Mouse (Mus musculus): ENCODE data around the gene Chrna4.

Chrna4 gene

DNA sequence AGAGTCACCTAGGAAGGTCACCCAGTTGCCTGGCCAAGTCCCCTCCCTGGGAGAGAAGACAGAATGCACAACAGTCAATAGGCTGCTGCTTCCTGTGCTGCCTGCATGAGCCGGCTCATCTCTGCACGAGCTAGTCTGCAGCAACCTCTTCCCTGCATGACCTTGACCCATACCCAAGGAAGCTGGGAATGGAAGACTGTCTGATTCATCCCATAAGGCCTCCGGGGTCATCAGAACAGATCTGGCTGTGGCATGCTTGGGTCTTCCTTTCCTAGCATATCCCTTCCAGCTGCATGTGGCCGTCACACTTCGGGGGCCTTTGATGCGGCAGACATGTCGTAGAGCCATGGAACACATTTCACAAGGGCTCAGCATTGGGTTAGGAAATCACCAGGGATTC, 8.2 kb downstream of the Chrna4 start:
- no peak for DNase-seq

DNA sequence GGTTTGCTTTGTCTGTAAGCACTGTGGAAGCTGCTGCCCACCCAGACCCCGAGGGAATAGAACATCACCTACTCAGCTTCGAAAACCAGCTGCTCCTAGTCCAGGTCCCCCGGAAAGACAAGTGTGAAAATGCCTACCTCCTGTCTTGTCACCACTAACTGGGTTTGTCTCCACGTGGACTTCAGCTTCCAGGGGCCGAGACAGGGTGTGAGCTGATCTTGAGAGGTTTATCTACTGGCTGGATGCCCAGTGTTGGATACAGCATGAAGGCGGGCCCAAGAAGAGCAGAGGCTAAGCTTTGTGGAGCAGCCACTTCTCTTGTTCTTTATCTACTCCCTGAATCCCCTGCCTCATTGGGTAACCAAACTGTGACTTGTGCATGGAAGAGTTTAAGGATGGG, 10.0 kb downstream of the Chrna4 start:
- no peak for DNase-seq

DNA sequence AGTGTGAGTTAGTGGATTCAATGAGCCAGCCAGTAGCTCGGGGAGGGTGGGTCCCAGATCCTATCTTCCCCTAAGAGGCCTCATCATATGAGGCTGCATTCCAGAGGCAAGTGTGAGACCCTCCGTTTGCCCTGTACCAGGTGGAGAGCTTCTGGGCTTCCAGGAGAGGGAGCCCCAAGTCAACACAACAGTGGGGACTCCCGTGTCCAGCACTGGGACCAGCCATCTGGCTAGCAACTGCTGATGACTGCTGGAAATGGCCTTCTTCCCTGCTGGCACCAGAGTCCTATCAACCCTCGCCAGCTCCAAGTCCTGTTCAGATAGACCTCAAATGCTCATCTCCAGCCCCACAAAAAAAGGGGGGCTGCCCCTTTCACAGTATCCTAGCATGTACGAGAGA, 10.9 kb downstream of the Chrna4 start:
- peak in 1 of 2 experiments; percentile 14 for DNase-seq

DNA sequence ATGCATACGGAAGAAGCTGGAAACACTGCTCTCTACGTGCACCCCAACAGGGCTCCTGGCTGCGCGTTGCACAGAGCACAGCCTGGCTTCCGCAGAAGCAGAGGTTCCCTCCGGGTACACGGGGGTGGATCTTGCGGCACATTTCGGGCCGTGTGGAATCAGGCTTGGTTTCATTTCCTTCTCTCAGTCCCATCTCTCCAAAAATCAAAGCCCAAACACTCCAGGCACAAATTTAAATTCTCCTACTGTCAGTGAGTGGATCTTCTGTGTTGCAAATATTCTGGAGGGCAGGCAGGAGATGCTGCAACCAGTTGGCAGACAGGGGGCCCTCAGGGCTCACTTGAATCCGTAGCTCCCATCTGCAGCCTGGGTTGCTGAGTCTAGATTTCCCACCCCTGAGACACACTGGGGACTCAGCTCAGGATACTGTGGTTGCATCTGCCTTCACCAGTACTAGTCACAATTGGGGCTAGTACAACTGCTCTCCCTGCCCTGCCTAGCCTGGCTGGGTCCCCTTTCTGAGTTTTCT, 11.9 kb downstream of the Chrna4 start:
- no peak for DNase-seq

DNA sequence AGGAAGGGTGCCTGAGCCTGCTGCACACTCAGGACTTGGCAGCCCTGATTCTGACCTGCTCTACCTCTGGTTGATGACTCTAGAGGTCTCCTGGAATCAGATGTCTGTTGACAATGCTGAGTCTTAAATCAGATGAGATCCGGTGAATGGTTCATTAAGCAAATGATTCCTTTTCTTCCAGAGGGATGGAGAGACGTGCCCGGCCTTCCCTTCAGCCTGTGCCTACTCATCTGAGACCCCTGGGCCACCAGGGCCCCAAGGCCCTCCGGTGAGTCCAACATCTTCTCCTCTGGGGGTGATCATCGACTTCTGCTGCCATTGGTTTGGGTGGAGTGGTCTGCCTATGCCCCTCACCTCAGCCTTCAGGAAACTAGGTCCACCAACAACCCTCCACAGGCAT, 35.0 kb downstream of the Chrna4 start:
- DNase-seq, result no peak

DNA sequence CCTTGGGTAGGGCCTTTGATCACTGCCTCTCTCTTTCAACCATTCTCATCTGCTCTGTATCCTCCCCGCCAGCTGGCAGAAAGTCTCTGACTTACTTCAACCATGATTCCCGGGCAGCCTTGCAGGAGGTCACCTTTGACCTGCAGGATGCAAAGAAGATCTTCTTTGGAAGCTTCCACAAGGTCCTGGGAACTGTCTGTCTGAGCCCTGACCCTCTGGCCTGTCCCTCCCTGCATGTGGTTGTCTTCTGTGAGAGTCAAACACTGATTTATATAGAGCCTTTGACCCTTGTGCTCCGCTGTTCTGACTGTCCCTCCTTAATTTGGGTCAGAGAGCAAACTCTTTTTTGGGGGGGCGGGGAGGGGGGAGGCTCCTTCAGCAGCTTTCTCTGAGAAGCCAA, 36.3 kb downstream of the Chrna4 start:
- DNase-seq, result no peak

DNA sequence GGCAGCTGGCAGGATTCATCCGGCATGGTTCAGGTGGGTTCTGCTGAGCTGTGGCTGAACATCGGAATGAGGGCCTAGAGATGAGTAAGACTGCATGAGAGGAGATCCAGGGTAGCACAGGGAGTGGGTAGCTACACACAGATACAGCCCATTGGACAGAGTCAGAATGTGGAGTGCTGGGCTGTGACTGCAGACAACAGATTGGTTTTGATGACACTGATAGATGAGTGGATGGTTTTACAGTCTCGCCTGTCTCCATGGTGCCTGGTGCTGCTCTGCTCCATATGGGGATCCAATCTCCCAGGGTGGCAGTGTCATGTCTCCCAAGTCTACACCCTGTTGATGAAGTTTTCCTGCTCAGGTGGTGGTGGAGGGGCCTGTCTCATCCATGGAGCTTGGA, 46.4 kb downstream of the Chrna4 start:
- DNase-seq, result no peak

DNA sequence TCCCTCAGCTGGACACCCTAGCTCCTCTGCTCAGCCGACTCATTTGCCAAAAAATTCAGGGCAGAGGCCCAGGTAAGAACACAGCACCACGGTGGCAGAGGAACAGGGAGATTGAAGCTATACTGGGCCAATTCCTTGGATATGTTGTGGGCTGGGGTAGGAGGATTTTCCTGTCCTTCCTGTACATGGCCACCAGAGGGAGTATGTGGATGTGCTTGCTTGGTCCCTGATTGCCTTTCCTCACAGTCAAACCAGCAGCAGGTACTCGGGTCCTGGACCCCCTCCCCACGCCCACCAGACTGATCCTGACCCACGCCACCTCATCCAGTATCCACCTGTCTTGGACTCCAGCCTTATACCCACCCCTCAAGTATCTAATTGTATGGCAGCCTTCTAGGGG, 46.9 kb downstream of the Chrna4 start:
- DNase-seq, result peak in 1 of 2 experiments; percentile 45

DNA sequence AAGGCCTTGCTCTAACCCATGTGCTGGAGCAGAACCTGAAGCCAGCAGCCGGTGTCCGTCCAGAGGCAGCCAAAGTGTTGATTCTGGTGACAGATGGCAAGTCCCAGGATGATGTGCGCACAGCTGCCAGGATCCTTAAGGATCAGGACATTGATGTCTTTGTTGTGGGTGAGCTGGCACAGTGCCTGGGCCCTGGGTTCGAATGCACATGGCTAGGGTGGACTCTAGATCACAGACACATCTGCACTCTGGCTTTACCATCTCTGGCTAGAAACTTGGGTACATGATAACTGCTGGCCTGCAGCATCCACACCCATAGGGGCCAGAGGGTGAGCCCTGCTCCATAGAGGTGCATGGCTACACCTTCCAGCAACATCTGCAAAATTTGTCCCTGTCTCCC, 47.9 kb downstream of the Chrna4 start:
- DNase-seq, result no peak

DNA sequence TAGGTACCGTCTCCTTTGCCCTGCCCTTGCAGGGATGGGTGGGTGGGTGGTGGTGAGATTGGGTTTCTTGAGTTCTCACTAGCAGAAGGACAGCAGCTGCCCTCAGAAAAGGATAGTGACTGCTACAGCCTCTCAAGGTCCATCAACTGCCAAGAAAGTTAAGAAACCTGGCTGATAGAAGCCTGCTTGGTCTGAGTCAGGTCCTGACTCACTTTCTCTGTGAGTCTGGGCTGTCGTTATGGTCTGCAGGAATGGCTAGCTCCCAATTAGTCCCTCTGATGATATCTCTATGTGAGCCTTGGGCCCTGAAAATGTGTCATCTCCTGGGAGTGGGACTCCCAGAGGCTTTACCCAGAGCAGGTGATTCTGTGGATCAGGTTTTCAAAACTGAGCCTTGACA, 49.0 kb downstream of the Chrna4 start:
- no peak for DNase-seq

DNA sequence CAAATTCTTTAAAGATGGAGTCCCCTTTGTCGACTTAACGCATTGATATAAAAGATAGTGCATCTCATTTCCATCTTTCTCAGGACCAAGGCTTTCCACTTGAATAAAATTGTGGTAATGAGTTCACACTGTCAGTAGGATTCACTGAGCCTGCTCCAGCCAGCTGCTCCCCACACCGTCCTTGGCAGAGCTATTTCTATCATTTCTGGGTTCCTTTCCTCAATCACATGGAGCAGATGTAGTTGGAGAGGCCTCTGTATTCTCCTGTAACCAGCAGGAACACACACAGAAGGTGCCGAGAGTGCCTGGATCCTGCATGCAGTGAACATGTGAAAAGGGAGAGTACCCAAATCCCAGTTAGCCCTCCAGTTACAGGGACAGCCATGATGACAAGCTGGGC, 53.0 kb downstream of the Chrna4 start:
- no peak for DNase-seq

DNA sequence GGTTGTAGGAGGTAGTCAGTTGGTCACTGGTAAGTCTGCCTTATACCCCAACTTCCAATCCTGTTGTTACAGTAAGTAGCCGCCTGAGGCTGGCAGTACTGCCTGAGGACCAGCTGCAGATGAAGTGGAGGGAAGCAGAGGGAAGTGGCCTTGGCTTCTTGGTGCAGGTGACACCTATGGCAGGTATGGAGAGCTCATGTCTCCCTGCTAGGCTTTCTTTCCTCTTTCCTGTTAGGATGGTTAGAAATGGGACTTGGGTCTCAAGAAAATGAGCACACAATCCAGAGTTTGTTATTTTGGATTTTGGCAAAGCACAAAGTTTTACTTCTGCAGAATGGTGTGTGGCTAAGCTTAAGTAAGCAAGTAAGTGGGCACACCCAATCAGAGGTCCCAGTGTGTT, 54.4 kb downstream of the Chrna4 start:
- DNase-seq, result no peak

DNA sequence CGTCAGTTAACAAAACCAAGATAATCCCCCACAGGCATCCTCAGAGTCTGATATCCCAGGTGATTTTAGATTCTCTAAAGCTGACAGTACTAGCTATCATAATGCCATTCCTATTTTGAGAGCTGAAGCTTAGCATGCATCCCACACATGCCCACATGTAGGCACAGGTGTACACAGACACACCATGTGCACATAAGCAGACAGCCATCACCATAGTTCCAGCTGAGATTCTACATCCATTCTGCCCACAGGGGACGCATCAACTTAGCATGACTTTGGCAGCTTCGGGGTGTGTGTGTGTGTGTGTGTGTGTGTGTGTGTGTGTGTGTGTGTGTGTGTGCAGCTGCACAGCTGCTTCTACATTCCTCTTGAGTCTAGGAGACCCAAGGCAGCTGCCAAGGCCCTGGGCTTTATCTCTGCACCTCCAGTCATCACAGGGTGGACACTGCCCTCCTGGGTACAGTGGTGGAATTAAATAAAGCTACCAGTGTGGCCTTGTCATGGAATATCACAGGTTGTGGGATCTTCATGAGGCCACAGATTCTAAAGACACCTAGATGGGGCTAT, 54.9 kb downstream of the Chrna4 start:
- DNase-seq, result peak; percentile 18 to 50

DNA sequence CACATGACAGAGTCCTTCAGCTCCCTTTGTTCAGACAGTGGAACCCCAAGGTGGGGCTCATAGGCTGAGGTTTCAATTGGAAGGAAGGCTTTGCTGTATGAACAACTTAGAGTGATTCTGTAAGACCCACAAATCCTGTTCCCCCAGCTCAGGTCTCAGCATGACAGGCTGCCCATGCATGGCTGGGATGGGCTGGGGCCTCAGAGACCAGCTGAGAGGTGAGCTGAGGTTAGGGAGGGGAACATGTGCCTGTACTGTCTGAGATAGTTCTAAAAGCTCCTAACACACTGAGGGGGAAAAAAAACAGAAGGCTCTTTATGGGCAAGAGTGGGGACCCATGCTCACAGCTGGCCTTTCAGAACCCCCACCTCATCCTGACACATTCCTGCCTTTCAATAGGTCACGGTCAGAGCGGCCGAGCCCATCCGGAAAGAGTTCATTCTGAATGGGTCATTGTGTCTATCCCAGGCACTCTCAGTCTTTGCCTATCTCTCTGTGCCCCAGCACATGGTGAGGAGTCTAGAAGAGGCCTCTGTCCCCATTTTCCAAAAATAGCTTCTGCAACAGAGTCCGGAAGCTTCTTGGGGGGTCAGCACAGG, 55.8 kb downstream of the Chrna4 start:
- DNase-seq, result no peak

DNA sequence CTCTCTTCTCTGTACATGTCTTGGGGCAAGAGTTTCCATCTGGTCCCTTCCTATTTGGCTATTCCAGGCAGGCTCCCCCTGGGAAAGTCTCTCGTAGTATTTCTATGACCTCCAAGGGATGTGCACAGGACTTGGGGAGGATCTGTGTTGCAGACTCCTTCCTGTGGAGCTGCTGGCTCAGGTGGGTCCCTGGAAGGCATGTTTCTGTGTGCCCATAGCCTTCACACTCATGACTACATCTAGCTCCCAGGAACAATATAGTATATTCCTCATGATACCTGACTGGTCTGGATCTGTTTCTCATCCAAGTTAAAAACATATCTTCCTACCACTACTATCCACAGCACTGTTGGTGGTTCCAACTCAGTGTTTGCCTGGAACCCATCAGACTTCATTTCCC, 56.3 kb downstream of the Chrna4 start:
- DNase-seq, result no peak

DNA sequence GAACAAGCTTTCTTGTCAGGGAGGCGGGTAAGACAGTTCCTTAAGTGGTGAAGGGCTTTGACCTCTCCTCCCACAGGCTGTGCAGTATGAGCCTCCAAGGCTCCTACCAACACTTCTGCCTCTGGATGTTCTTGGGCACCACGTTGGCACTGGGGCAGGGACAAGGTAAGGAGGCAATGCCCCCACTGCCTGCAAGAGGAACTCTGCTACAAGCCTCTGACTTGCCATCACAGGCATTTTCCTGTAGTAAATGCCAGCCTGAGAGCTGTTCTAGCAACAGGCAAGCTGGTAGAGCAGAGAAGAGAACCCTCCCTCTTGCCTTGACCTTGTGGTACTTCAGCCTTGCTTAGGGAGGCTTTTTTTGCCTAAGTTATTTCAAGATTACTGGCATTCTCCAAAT, 56.9 kb downstream of the Chrna4 start, which contains the start of gene Col20a1:
Gene Col20a1, plus strand, starts transcription at position 87 of the 400 bp plus-strand sequence.
- DNase-seq, result no peak

DNA sequence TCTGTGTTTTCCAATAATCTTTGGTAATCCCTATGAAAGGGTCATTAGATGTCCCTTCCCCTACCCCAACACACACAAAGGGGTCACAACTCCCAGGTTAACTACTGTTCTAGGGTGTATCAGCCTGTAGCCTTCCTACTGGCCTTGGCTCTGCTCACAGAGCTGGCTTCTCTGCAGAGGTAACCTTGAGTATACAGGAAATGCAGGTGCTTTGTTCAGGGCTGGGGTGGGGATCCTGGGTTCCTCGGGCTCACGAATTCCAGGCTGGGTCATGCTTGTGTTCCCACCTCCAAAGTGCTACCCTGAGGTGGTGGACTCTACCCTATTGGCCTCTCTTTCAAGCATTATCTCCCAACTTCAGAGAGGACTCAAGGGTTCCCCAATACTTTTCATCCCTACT, 57.7 kb downstream of the Chrna4 start:
- no peak for DNase-seq

DNA sequence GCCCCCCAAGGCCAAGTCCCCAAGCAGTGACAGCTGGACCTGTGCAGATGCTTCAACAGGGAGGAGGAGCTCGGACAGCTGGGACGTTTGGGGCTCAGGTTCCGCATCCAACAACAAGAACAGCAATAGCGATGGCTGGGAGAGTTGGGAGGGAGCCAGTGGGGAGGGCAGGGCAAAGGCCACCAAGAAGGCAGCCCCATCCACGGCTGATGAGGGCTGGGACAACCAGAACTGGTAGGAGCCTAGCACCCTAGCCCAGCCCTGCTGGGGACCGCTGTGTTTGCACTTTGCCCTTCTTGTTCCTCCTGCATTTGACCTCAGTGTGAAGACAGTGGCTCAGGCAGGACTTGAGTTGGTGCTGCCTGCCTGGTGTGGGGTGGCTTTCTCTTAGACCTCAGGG, 62.2 kb downstream of the Chrna4 start:
- no peak for DNase-seq
